Mouse (Mus musculus) thymus, postnatal 10 days (tissue): ENCODE measurements around the gene Kctd11.
A peak's percentile ranks its signal among the peaks of the same experiment; 100 is the strongest.

Source experiments
- DNase-seq, 2 experiments: peaks; one replicate each; pipeline ENCODE4 v3.0.0; 2021; ENCODE audit warnings: low spot score in 2 of 2

Gene Kctd11

DNA sequence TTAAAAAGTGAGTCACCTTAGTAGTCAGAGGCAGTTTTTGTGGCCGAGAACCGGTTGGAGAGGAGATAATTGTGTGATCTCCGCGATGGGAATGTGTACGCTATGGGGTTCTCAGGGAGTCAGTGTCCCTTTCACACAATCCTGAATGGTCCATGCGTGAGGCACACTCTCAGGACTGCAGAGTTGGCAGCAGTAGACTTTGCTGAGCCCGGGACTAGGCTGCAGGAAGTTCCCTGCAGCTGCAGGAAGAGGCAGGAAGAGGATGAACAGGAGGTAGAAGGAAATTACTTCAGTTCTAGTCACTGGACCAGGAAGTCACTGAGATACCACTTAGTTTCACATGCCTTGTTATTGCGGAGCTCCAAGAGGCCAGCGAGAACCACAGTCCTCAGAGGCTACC is 32.1 kb downstream of the Kctd11 start:
- DNase-seq: no peak

DNA sequence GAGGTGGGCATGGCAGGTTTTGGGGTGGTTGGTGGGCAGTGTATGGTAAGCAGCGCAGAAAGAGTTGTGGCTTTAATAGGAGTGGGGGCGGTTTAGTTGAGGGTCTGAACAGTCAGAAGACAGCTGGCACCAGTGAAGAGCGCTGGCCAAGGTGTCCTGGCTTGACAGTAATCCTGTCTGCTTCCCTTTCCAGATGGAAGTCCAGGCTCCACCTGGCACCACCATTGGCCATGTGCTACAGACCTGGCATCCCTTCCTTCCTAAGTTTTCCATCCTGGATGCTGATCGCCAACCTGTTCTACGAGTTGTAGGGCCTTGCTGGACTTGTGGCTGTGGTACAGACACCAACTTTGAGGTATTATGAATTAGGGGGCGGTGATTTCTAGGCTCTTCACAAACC is 33.2 kb downstream of the Kctd11 start:
- DNase-seq: no peak

DNA sequence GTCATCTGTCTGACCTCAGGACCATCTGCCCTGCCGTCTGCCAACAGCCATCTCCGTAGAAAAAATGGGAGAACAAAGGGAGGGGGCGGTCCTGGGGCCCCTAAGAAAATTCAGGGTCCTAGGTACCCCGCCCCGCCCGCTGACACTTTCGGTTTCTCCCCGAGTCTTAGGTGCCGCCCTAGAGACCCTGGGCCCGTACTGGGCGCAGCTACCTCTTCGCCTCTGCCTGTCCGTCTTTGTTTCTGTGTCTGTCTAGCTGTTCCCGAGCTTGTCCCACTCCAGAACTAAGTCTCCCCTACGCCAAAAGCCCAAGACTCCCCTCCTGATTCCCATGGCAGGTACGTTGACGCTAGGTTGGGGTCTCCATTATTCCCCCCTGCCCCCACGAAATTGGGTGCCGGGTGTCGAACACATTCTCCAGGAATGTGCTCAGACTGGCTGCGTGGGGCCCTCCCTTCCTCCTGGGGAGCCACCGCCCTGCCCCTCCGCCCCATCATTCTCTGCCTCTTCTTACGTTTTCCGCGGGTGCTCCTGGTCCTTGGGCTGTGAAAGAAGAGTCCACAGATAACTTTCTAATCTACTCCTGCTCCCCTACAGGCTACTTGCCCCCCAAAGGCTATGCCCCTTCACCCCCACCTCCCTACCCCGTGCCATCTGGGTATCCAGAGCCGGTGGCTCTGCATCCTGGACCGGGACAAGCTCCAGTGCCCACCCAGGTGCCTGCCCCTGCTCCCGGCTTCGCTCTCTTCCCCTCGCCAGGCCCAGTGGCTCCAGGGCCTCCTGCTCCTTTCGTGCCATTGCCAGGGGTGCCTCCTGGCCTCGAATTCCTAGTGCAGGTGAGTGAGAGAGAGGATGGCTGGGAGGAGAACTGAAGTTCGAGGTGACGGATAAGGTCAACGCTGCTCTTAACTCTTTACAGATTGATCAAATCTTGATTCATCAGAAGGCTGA is 34.2 kb downstream of the Kctd11 start:
- DNase-seq: no peak

DNA sequence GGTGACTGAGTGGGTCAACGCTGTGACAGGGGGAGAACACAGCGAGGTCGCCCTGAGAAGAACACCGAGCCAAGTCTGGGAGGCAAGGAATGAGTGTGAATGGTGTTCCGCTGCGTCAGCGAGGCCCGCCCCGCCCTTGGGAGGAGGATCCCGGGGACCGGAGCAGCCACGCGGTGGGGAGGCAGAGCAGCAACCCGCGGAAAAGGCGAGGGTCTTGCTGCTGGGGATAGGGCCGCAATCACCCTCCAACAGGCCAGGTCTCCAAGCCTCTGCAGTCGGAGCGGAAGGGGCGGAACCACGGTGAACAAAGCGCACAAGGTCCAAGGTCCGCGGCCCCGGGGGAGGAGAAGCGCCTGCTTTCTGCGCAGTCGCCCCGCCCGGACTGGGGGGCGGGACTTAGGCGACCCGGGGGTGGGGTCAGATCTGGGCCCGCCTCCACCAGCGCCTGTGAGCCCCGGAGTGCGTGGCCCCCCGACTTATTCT is 35.0 kb downstream of the Kctd11 start, which contains the start of gene Plscr3:
Gene Plscr3 (plus strand): TSS at position 179 of the 483 bp plus-strand sequence.
- DNase-seq: peak; percentile 88 to 92

DNA sequence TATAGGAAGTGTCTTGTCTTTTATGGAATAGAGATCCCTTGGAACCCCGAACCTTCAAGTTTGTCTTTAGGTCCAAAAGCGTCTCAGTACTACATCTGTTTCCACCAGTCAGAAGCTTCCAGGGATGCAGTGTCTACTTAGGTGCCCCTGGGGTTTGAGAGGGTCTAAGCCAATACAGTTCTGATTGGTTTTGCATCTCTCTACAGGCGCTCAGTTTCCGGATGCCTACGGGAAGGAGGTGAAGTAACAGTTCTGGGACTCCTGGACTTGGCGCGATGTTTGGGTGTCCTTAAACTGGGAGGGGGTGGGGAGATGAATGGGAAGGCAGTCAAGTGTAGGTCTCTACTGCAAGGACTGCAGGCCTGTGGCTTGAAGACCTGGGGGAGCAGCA is 42.5 kb downstream of the Kctd11 start:
- no peak for DNase-seq

DNA sequence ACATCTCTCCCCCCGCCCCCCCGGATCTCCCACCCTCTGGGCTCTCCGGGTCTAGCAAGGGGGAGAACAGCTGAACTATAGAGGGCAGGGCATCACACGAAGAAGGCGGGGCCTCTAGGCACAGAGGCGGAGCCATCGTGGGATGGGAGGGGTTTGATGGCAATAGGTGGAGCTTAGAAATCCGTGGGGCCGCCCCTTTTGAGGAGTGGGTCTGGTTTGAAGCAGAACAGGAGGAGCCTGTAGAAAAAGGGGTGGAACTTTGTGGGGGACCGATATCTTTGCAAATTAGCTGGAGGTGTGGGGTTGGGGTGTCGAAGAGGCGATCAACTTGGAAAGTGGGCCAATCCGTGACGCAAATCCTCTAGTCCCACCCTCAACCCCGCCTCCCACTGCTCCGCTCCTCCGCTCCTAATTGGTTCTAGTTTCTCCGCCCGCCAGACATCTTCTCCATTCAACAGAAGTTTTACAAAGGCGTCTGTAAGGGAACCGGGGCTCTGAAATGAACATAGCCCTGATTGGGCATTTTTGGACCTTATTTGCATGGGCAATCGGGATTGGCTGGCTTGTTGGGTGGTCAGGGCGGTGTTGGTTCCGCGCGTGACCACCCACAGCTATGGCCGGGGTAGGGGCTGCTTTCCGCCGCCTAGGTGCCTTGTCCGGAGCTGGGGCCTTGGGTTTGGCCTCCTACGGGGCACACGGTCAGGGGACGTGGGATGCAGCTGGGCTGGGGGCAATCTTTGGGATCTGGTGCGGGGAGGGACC is 43.1 kb downstream of the Kctd11 start, which contains the start of gene Tmem256:
Gene Tmem256 (plus strand): TSS at position 563 of the 762 bp plus-strand sequence.
- DNase-seq: peak; percentile 87 to 89

DNA sequence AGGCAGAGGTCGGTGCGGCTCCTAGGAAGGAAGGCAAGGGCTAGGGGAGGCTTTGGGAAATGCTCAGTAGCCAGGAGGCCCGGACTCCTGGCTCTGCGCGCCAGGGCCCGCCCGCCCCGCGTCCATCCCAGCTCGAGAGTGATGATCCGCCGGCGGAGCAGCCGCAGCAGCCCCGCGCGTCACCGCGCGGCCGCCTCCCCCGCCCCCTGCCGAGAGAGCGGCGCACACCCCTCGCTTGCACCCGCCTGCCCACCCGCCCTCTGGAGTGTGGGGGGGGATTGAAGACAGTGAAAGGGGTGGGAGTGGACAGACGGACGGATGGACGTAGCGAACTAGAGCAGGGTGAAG is 43.6 kb downstream of the Kctd11 start, which contains the start of gene Nlgn2:
Gene Nlgn2 (minus strand): TSS at position 181 of the 348 bp plus-strand sequence.
- DNase-seq: no peak

DNA sequence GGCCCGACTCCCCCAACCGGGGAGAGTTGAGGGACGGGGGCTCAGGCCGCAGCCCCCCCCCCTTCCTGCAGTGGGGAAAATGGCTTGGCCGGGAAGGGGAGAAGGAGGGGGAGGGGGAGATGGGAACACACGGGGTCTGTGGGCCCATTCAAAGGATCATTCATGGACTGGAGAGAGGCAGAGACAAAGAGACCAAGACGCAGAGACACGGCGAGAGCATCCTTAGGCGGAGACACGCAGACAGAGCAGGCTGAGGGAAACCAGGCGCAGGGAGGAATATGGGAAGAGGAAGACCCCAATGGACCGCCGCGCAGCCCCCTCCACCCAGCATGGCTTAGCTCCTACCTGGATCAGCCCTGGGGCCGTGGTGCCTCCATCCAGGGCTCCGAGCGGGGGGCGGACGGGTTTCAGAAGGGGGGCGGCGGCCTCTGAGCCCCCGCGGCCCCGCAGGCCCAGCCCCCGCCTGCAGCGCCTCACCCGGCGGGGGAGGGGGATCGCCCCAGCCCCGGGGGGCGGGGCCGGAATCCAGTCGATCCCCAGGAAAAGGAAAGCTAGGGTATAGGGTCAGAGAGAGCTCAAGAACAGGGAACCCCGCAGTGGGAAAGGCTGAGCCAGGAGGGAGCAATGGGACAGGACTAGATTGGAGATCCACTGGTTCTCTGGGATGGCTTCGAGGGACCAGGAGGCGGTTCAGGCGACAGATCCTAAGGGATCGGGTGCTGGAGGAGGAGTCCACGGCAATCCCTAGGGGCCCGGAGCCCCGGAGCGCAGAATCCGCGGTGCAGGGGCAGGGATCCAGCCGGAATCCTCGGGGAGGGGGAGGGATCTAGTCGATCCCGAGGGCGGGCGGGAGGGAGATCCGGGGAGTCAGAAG is 44.3 kb downstream of the Kctd11 start:
- DNase-seq: no peak

DNA sequence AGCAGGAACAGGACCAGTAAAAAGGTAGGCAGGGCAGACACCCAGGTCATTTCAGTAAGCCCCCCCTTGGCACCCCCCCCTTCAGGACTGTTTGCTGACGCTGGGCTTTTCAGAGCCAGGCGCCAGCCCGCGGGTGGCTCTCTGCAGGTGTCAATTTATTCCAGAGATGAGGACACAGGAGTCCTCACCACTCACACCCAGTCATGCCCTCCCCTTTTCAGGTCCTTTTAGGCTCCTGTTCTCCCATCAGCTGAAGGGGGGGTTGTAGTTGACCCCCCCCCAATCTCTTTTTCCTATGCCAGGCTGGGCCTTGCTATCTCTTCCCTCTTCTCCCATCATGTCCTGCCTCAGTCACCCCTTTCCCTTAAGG is 45.3 kb downstream of the Kctd11 start:
- no peak for DNase-seq

DNA sequence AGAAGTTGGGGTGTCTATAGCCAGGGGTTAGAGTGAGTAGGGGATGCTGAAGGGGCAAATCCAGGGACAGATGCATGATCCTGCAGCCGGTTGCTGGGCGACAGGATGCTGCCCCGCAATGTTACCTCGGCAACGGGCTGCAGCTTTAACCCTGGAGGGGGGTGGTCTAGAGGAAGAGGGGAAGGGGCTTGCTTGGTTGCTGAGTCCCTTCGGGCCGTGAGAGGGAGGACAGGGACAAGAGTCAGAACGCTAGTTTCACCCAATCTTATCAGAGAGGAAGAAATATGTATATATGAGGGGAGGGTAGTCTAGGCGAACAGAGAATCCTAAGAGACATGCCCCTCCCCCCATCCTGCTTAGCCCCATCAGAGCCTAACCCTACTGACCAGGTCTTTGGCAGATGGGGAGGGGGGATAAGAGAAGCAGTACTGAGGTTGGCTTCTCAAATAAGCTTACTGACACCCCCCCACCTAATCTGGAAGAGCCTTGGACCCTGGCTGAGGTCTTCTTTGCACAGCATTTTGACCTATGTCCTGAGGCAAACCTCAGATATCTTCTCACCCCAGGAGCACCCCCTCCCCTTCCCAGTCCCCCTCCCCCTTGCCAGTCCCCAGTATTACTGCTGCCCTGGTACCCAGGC is 45.8 kb downstream of the Kctd11 start:
- DNase-seq: no peak

DNA sequence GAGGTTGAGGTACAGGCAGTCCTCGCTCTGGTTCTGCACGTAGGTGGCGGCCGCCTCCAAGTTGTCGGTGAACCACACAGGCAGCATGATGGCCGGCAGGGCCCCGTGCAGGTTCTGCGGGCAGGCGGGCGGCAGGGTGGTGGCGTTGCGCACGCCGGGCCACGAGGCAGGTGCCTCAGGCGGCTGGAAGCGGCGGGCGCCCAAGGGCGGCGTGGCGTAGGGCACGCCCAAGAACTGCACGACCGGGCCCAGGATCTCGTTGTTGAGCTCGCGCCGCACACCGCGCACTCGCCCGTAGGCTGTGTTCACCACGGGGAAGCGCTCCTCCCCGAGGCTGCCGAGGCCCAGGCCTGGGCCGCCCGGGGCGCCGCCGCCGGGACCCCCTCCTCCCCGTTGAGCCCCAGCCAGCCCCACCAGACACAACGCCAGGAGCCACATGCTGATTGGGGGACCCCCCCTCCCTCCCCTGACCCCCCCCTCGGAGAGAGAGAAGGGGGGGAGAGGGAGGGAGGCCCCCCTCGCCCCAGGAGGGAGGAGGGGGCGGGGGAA is 47.1 kb downstream of the Kctd11 start:
- peak; percentile 42 to 67 for DNase-seq

DNA sequence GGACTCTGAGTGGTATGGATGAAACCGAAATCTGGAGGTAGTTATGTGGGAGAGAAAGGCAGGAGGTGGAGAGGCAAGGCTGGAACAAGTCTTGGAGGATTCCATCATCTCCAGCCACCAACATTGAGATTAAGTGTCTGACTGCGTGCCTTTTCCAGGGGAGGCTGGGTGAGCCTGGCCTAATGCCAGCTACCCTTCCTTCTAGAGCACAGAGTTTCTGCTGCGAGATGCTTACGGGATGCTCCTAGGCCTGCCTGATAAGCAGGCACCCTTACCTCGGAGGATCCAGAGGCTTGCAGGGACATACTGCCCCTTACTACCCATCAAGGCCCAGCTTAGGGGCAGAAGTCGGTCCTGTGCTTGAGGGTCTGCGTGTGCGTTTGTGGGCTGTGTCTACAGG is 47.7 kb downstream of the Kctd11 start:
- no peak for DNase-seq

DNA sequence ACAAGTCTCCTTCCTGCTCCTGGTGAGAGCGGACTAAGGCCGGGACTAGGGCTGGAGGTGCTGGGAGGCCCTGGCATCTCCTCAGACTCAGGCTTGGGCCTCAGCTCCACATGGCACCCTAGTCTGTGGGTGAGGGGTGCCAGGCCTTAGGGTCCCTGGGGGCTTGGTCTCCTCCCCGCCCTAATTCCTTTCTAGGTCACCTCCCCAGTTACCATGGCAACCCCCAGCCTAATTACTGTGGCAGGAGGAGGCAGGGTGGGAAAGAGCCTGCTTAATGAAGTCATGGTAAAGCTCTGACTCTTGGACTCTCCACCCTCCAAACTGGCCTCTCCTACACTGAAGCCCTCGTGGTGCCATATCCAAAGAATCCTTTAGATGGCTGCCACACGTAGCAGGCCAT is 52.4 kb downstream of the Kctd11 start:
- DNase-seq: no peak
